Mouse (Mus musculus) embryonic facial prominence, embryonic 10.5 days (tissue): ENCODE measurements at regions not wholly inside any gene's neighbourhood (a gene's known extent, or its start where the extent isn't known, plus 50 kb on each side); places are given as distances from the start of the nearest gene placed in this dataset.

Experiments
- DNase-seq: peaks from one replicate; pipeline ENCODE4 v3.0.0-alpha.2; 2017; ENCODE audit warnings: low spot score
- H3K27ac ChIP-seq: fragments of 300-500 bp; sonication (generic); replicated peaks from 2 replicates; pipeline ENCODE4 v1.5.1; 2016; ENCODE audit warnings: mild to moderate bottlenecking
- H3K27me3 ChIP-seq: fragments of 300-500 bp; sonication (generic); replicated peaks from 2 replicates; pipeline ENCODE4 v1.6.1; 2016; ENCODE audit warnings: low read depth, mild to moderate bottlenecking; ENCODE audit not compliant: poor library complexity, severe bottlenecking
- H3K36me3 ChIP-seq: fragments of 300-500 bp; sonication (generic); replicated peaks from 2 replicates; pipeline ENCODE4 v1.6.1; 2016; ENCODE audit warnings: mild to moderate bottlenecking, moderate library complexity
- H3K4me1 ChIP-seq: fragments of 300-500 bp; sonication (generic); 2 replicates; pipeline ENCODE4 v1.6.1; 2016
- H3K4me3 ChIP-seq: fragments of 300-500 bp; sonication (generic); 2 replicates; pipeline ENCODE4 v1.5.1; 2016; ENCODE audit warnings: mild to moderate bottlenecking, moderate library complexity
- H3K9me3 ChIP-seq: fragments of 300-500 bp; sonication (generic); 2 replicates; pipeline ENCODE4 v1.6.1; 2016; ENCODE audit warnings: mild to moderate bottlenecking
- WGBS: fragments of 180-500 bp; shearing (Covaris S2); methylation state at CpG from one replicate; pipeline ENCODE4 v1.1.7; 2016; 5-methylcytosine and 5-hydroxymethylcytosine counted together

DNA sequence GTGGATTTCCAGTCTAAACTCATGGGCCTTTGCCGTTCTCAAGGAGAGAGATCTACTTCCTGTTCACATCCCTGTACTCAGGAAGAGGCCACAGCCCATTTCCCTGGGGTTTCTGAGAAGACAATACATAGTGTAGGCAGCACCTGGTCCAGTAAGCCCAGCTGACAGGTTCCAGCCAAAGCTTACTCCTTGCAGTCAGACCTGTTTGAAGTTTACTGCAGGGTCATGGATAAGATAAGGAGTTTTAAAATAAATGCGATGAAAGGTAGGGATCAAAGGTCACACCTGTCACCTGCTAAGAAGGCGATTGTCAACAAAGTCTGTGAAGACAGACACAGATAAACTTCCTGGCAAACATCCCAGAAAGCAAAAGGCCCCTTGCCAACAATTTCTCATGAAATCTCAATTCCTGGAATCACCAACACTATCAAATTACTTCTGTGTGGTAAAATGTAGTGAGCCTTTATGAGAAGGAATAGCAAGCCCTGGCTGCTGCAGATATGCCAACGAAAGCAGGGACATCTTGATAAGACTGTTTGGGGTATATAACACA is 227.5 kb downstream of the Sp3 start:
- H3K27me3 ChIP-seq: no peaks in the 10 kb centered on the region
- H3K9me3 ChIP-seq: no peaks in the 10 kb centered on the region
- no peaks in the 10 kb centered on the region for H3K4me1 ChIP-seq
- no peak overlapping the region for H3K4me3 ChIP-seq
- 75% methylated on average over 4 of the region's 4 CpGs for WGBS
- H3K36me3 ChIP-seq: no peaks in the 10 kb centered on the region
- H3K27ac ChIP-seq: no peak overlapping the region
- no peak for DNase-seq

DNA sequence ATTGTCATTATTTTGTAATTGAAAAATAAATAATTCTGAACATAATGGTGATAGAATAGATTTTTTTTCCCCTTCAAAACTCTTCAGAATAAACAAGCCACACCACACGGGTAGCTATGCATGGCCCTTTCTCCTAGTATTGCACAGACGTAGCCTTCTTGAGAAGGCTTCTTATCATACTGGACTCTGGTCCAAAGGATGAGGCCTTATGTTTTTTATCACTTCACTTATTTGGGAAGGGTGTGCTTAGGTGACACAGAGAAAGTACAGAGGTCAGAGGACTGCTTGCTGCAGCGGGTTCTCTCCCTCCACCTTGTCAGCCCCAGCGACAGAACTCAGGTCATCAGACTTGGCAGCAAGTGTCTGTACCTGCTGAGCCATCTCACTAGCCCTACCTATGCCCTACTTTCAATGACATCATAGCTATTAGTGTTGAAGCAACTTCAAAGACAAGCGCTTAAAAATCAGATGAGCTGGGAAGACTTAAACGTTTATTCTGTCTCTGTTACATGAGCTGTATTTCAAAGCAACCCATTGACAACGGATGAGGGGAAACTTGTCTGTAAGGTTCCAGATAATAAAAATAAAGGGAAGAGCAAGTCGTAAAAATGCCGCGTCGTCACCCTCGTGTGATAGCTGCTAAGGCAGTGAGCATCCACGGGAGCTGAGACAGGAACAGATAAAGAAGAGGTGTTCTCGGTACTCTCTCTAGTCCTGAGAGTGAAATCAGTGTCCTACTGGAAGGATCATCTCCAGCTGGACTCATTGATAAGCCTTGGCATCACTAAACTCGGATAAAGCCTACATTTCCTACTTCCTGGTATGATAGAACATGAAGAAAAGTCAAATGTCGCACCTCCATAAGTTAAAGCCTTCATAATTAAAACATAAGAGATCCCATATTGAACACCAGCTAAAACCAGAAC is 226.2 kb downstream of the Sp3 start:
- no peak overlapping the region for H3K27ac ChIP-seq
- H3K36me3 ChIP-seq: no peaks in the 10 kb centered on the region
- no peaks in the 10 kb centered on the region for H3K4me1 ChIP-seq
- no peaks in the 10 kb centered on the region for H3K9me3 ChIP-seq
- WGBS: 92% methylated on average over 16 of the region's 16 CpGs
- H3K27me3 ChIP-seq: no peaks in the 10 kb centered on the region
- DNase-seq: no peak
- H3K4me3 ChIP-seq: no peak overlapping the region

DNA sequence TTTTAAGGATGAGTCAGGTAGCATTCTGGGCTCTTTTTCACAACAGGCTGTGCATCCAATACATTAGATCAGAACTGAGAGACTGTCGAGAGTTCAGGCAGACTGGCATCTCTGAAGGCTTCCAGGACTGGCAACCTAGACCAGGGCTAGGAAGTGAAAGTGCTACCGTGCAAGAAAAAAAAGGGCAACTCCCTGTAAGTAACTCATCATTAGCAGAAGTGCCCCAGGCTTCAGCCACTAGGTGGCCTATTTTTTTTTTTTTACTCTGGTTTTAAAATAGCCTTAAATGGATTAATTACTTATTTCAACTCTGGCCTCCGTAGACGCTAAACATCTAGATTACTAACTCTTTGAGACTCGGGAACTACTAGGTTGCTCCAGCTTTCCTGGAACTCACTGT is 216.8 kb downstream of the Sp3 start:
- Histone ChIP-seq H3K27ac (no peak overlapping the region), H3K27me3 (no peaks in the 10 kb centered on the region), H3K4me3 (no peak overlapping the region), H3K9me3 (no peaks in the 10 kb centered on the region), H3K4me1 (no peaks in the 10 kb centered on the region), H3K36me3 (no peaks in the 10 kb centered on the region)
- no peak for DNase-seq
- 85% methylated on average over 5 of the region's 5 CpGs for WGBS

DNA sequence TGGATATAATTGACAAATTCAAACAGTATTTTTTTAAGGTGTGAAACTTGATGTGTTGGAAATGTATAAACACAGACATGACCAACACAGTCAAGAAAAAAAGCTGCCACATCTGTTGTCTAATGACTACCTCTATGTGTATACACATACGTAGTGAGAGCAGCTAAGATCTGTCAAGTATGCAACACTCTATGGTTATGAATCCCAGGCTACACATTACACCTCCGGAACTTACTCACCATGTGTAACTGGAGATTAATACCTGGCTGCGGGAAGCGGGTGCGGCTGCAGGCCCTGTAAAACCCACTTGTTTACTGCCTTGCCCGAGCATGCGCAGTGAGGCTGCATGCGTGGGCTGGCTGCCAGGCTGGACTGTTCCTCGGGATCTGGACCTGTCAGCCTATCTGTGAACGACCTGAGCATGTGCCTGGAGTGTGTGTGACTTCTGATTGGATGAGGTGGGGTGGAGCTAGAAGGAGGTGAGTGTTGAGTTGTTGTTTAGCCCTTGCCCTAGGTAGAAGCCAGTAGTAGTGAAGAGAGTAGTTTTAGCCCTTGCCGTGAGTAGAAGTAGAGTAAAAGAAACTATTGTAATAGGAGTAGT is 211.1 kb downstream of the Sp3 start:
- Histone ChIP-seq H3K27me3 (no peaks in the 10 kb centered on the region), H3K27ac (no peak overlapping the region), H3K4me3 (no peak overlapping the region), H3K36me3 (no peaks in the 10 kb centered on the region), H3K4me1 (no peaks in the 10 kb centered on the region), H3K9me3 (no peaks in the 10 kb centered on the region)
- WGBS: 84% methylated on average over 11 of the region's 11 CpGs
- no peak for DNase-seq

DNA sequence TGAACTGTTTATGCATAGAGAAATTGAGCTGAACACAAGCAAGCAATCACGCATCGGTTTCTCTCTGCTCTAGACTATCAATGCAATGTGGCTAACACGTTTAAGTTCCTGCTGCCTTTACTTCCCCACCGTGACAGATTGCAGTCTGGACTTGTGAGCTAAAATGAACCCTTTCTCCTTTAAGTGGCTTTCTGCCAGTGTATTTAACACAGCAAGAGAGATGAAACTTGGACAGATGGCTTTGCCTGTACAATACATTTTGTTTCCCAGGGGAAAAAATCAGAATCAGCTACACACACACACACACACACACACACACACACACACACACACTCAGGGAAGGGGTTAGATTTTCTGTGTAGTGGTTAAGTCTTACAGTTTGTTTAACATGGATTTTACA is 206.8 kb downstream of the Sp3 start:
- Histone ChIP-seq H3K27me3 (no peaks in the 10 kb centered on the region), H3K27ac (no peak overlapping the region), H3K36me3 (no peaks in the 10 kb centered on the region), H3K4me3 (no peak overlapping the region), H3K9me3 (no peaks in the 10 kb centered on the region), H3K4me1 (0 out of 2 replicates have a peak, but pooled peaks cover 3% of the 10 kb centered on the region)
- DNase-seq: no peak
- WGBS: 90% methylated on average over 4 of the region's 4 CpGs

DNA sequence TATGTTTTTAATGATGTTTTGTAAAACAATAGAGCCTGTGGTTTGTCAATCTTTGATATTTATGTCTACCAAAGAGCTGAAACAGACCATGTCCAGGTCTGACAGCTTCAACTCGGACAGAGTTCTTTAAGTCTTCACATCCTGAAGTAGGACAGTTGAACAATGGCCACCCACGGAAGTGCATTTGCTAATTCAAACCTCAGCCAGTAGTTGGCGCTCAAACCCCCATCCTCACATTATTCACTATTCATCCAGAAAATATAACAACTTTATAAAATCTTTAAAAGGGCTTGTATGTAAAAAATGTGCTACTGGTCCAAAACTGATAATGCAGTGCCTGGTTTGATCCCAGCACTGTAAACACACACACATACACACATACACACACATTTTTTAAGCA is 202.9 kb downstream of the Sp3 start:
- 57% methylated on average over 3 of the region's 3 CpGs for WGBS
- H3K4me3 ChIP-seq: no peak overlapping the region
- peaks cover 12% of the 10 kb centered on the region; the same call in 1 of the 2 replicates for H3K4me1 ChIP-seq
- H3K27me3 ChIP-seq: no peaks in the 10 kb centered on the region
- H3K9me3 ChIP-seq: no peaks in the 10 kb centered on the region
- no peak overlapping the region for H3K27ac ChIP-seq
- DNase-seq: peak; percentile 23
- no peaks in the 10 kb centered on the region for H3K36me3 ChIP-seq

DNA sequence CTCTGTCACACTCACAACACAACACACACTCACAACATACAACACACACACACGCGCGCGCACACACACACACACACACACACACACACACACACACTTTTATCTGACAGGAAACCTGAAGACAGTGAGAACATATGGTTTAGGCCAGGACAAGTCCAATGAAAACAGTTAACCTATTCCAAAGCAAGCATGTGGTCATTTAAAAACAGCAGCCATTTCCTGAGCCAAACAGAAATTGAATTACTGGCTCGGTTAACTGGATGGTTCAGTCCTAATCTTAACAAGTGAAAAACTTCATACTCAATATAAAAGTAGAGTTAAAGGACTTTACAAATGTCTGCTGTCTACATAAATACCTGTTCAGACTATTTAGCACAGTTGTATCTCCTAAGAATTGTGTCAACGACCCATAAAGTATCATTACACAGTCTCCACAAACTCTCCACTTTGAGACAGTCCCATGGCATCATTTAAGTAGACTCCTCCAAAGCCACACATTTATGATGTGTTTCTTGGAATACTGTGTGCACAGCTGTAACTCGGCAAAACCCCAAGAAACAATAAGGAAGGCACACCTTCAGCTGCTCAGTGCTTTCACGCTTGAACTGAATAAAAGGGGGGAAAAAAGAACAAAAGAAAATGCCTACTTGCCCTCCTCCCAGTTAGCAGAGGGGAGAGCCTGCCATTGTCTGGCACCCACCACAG is 202.3 kb downstream of the Sp3 start:
- DNase-seq: no peak
- H3K4me1 ChIP-seq: peaks cover 12% of the 10 kb centered on the region; the same call in 1 of the 2 replicates
- H3K27me3 ChIP-seq: no peaks in the 10 kb centered on the region
- 87% methylated on average over 8 of the region's 8 CpGs for WGBS
- H3K36me3 ChIP-seq: no peaks in the 10 kb centered on the region
- no peaks in the 10 kb centered on the region for H3K9me3 ChIP-seq
- no peak overlapping the region for H3K27ac ChIP-seq
- H3K4me3 ChIP-seq: no peak overlapping the region

DNA sequence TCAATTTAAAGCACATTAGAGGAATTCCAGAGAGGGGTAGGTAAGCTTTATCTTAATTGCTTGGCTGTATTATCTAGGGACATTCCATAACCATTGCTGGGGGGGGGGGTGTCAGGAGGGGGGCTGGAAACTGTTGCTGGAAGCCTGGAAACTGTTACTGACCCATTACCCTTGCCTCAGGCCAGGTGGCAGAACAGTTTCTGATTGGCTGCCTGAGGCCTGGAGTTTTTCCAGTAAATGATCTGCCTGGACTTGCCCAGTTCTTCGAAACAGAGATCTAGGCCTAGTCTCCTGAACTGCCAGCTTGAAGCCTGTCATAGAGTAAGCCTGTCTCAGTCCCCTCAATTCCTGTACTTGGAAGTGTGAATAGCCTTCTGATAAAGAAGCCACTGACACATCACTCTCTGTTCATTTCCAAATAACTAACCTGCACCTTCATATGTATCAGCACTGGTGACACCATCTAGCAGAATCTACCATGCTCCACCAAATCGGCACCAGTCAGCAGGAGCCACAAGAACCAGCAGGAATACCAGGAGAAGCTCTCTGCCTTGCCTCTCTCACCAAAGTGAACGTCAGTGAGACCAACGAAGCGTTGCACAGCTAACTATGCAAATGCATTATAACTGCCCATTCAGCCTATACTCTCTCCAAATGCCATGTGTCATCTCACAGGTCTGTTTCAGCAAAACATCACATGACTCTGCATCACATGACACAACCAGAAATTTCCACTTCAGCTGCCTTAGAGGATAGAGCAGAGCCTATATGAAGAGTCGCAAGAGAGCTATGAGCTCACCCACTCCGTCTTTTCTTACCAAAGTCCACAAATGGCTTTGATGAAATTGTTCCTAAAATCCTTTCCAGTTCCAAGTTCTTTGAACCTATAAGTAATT is 200.7 kb downstream of the Sp3 start:
- peak; percentile 61 for DNase-seq
- Histone ChIP-seq H3K36me3 (no peaks in the 10 kb centered on the region), H3K27me3 (no peaks in the 10 kb centered on the region), H3K27ac (no peak overlapping the region), H3K4me3 (no peak overlapping the region), H3K9me3 (no peaks in the 10 kb centered on the region), H3K4me1 (peaks cover 12% of the 10 kb centered on the region; the same call in 1 of the 2 replicates)
- 87% methylated on average over 7 of the region's 7 CpGs for WGBS

DNA sequence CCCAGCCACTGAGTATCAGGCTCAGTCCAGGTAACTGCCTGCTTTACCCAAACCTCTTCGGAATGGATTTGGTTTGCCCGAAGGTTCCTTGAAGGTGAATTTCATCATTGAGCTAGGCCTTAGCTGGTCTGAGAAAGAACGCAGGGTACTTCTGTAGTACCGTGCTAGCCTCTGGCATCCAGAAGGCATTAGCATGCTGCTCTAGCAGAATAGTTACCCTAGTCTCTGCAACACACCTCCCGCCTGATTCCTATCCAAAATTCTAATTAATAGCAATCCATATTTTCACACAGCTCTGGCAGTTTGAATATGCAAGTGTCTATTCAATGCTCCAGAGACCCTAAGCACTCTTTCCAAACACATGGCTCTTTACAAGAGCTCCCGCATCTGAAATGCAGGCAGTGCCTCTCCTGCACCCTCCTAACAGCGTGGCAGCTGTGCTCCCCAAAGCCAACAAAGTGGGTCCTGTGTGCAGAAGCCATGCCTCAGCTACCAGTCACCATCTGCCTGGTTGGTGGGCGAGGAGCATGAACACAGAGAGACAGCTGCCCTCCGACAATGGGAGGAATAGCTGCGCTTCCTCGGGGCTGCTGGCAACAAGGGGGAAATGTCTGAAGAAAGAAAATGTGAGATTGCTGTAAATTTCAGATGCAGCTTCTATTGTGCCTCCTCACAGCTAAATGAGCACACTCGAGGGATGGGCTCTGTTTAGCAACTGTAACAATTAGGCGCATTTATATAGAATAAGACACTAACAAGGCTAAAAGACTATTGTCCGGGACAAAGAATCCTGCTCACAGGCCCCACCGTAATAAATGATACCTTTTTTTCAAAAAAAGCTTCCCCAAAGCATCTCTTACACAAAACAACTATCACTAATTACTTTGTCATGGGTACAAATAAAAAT is 198.6 kb downstream of the Sp3 start:
- H3K4me1 ChIP-seq: peaks cover 25% of the 10 kb centered on the region
- no peaks in the 10 kb centered on the region for H3K27me3 ChIP-seq
- DNase-seq: no peak
- WGBS: 83% methylated on average over 15 of the region's 15 CpGs
- H3K36me3 ChIP-seq: no peaks in the 10 kb centered on the region
- H3K4me3 ChIP-seq: no peak overlapping the region
- no peak overlapping the region for H3K27ac ChIP-seq
- H3K9me3 ChIP-seq: no peaks in the 10 kb centered on the region

DNA sequence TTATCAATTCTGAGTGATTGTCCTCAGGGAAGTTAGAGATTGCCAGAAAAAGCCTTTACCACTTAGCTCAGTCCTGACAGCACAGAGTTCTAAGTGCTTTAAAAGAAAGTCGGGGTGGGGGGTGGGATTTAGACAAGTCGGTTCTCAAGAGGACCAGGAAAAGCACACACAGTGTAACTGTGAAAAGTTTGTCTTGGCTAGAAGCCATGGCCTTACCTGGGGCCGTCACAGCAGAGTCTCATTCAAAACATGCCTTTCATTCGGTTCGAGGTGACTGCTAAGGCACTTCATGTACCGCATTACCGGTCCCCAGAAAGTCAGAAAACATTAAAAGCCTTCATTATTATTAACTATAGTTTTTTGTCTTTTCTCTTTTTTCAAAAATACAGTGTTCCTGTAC is 197.9 kb downstream of the Sp3 start:
- DNase-seq: no peak
- WGBS: 69% methylated on average over 7 of the region's 7 CpGs
- H3K4me3 ChIP-seq: no peak overlapping the region
- H3K4me1 ChIP-seq: peaks cover 25% of the 10 kb centered on the region
- no peaks in the 10 kb centered on the region for H3K27me3 ChIP-seq
- H3K36me3 ChIP-seq: no peaks in the 10 kb centered on the region
- H3K9me3 ChIP-seq: no peaks in the 10 kb centered on the region
- no peak overlapping the region for H3K27ac ChIP-seq

DNA sequence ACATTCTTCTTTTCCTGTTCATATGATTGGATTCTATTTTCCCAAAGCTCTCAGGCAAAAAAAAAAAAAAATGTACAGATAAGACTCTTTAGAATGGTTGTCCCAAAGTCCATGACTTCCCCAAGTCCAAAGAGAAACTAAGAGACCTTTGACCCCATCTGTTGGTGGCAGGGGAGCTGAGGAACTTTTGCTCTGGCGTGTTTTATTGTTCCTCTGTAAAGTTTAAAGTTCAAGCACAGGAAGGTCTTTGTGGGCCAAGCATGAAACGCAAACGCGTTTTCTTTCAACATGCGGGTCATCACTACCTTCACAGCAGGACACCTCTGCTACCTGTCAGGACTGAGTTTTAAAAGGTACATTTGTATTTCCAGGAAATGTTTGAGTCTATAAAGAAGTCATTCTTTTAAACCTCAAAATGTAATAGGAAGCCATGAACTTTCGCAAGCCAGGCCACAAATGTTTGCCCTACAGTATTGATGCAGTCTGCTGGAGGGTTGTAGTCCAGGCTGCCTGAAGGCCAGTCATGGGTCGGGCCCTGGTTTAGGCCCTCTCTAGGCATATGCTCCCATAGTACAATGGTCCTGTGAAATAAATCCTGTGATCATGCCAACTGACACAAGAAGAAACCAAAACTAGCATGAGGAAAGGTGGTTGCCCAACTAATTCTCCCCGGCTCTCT is 194.7 kb downstream of the Sp3 start:
- 82% methylated on average over 8 of the region's 8 CpGs for WGBS
- H3K4me1 ChIP-seq: peaks cover 17% of the 10 kb centered on the region
- no peaks in the 10 kb centered on the region for H3K27me3 ChIP-seq
- H3K36me3 ChIP-seq: no peaks in the 10 kb centered on the region
- H3K9me3 ChIP-seq: no peaks in the 10 kb centered on the region
- H3K27ac ChIP-seq: peak overlapping the region; percentile 66
- DNase-seq: no peak
- no peak overlapping the region for H3K4me3 ChIP-seq
